Mouse (Mus musculus) lung, embryonic 16.5 days (tissue): ENCODE measurements around the gene Zranb1. TPM values are rescaled to one million over a fixed set of nuclear protein-coding genes. Genes with fewer than 3 reads are reported as not detected.
A peak's percentile ranks its signal among the peaks of the same experiment; 100 is the strongest.

Experiments used
- ATAC-seq: fragments of 200-750 bp; cut with Nextera tagmentation; 2 replicates; pipeline ENCODE4 v1.8.0; 2017; ENCODE audit warnings: low read depth, mild to moderate bottlenecking, moderate library complexity
- H3K27ac ChIP-seq: fragments of 300-500 bp; sonication (generic); 2 replicates; pipeline ENCODE4 v1.5.1; 2014; ENCODE audit warnings: mild to moderate bottlenecking, control low read depth, low read length
- H3K27me3 ChIP-seq: fragments of 300-500 bp; sonication (generic); 2 replicates; pipeline ENCODE4 v1.6.1; 2014; ENCODE audit warnings: low read depth, low read length, mixed read lengths; ENCODE audit not compliant: control insufficient read depth, insufficient read depth
- H3K36me3 ChIP-seq: fragments of 300-500 bp; sonication (generic); 2 replicates; pipeline ENCODE4 v1.6.1; 2014; ENCODE audit warnings: low read length; ENCODE audit not compliant: control insufficient read depth, insufficient read depth
- H3K4me1 ChIP-seq: fragments of 300-500 bp; sonication (generic); replicated peaks from 2 replicates; pipeline ENCODE4 v1.6.1; 2014; ENCODE audit warnings: low read length, mixed read lengths; ENCODE audit not compliant: control insufficient read depth, insufficient read depth
- H3K4me2 ChIP-seq: fragments of 300-500 bp; sonication (generic); 2 replicates; pipeline ENCODE4 v1.6.1; 2014; ENCODE audit warnings: low read depth, low read length, control low read depth
- H3K4me3 ChIP-seq: fragments of 300-500 bp; sonication (generic); 2 replicates; pipeline ENCODE4 v1.5.1; 2014; ENCODE audit warnings: mild to moderate bottlenecking, low read length, control low read depth
- H3K9ac ChIP-seq: fragments of 300-500 bp; sonication (generic); 2 replicates; pipeline ENCODE4 v1.6.1; 2014; ENCODE audit warnings: low read length, control low read depth
- H3K9me3 ChIP-seq: fragments of 300-500 bp; sonication (generic); 2 replicates; pipeline ENCODE4 v1.6.1; 2016; ENCODE audit warnings: low read length; ENCODE audit not compliant: control insufficient read depth
- WGBS: fragments of 180-500 bp; shearing (Covaris S2); extraction: QIAGEN DNeasy Blood & Tissue Kit; methylation state at CpG from one replicate; pipeline ENCODE4 v1.1.7; 2014; 5-methylcytosine and 5-hydroxymethylcytosine counted together
- polyA plus RNA-seq: library from polyadenylated mRNA; unstranded; fragments of >200 nt; fragmentation: Nextera tagmentation; extraction: Ambion mirVana; gene quantifications from 2 replicates; pipeline ENCODE4 v1.2.1, GENCODE M21; 2015

Gene Zranb1
- polyA plus RNA-seq, 1 experiment from 2014 or later = 8.6 TPM

GRCm38 (mm10) chr7:133032589-133033203 is 101.8 kb downstream of the Zranb1 start:
- no peaks in the 10 kb centered on the region for H3K9me3 ChIP-seq
- no peak overlapping the region for H3K4me2 ChIP-seq
- no peak overlapping the region for H3K27ac ChIP-seq
- peaks cover 34% of the 10 kb centered on the region for H3K4me1 ChIP-seq
- H3K36me3 ChIP-seq = no peaks in the 10 kb centered on the region
- 32% methylated on average over 6 of the region's 9 CpGs for WGBS
- peak; percentile 46 for ATAC-seq
- H3K27me3 ChIP-seq = no peaks in the 10 kb centered on the region
- H3K4me3 ChIP-seq = no peak overlapping the region
- no peak overlapping the region for H3K9ac ChIP-seq

GRCm38 (mm10) chr7:133035901-133036300 is 105.0 kb downstream of the Zranb1 start:
- no peaks in the 10 kb centered on the region for H3K9me3 ChIP-seq
- H3K36me3 ChIP-seq = no peaks in the 10 kb centered on the region
- no peak overlapping the region for H3K27ac ChIP-seq
- ATAC-seq = no peak
- no peak overlapping the region for H3K9ac ChIP-seq
- H3K4me2 ChIP-seq = no peak overlapping the region
- no peaks in the 10 kb centered on the region for H3K27me3 ChIP-seq
- no peak overlapping the region for H3K4me3 ChIP-seq
- peaks cover 52% of the 10 kb centered on the region for H3K4me1 ChIP-seq

Other genes with a start within 250 kb of the Zranb1 start
- gene Fam53b, start 117.3 kb upstream of the Zranb1 start, polyA plus RNA-seq = 33.5 and 36.0 TPM in 2 replicates
- 56.3 and 60.4 TPM in 2 replicates for gene Eef1akmt2, start 78.5 kb upstream of the Zranb1 start, polyA plus RNA-seq
- gene Abraxas2, start 71.9 kb upstream of the Zranb1 start, polyA plus RNA-seq = 40.1 and 41.9 TPM in 2 replicates
- gene Fgfr2, start 192.2 kb downstream of the Zranb1 start, polyA plus RNA-seq = 175 and 182 TPM in 2 replicates
- gene Ctbp2, start 193.2 kb downstream of the Zranb1 start, polyA plus RNA-seq = 75.4 and 78.4 TPM in 2 replicates